Mouse (Mus musculus) heart, adult 8-10 months (tissue): ENCODE measurements at regions not wholly inside any gene's neighbourhood (a gene's known extent, or its start where the extent isn't known, plus 50 kb on each side); places are given as distances from the start of the nearest gene placed in this dataset.
A peak's percentile ranks its signal among the peaks of the same experiment; 100 is the strongest.
"Not testable (repeated sequence)": the region's sequence is repeated elsewhere in the genome, so short reads cannot be mapped to it uniquely, and the experiment has no call there.

Source experiments
- DNase-seq: peaks from one replicate; pipeline ENCODE4 v3.0.0; 2022; ENCODE audit warnings: low spot score

DNA sequence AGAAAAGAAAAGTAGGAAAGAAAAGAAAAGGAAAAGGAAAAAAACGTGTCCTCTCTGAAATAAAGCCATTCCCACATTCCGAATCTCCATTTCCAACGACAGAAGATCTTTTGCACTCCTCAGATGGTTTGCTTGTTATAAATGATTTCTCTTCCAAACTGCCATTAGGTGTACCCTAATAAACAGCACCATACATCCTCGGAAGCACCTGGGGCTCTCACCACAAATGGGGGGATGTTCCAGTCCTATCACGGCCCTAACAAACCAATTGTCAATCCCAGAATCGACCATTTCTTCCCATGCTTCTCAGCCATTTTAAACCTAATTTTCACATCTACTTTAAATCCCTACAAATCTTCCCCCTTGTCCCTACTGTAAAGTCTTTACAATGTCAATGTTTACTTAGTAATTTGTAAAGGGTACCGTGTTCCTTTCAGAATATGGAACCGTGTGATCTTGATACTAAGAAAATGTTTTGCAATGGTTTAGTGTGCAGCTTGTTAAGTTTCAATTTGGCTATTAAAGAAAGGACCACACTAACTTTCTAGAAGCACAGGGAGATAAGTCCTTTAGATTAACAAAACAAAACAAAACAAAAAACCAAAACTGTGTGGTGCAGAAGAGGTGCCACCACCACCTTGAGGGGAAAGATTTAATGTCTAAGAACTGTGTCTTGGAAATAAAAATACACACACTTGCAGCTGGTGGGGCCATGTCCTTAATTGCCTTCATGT, 66.6 kb upstream of the Chd2 start:
- no peak for DNase-seq

GRCm38 (mm10) chr7:73607450-73608005, 65.9 kb upstream of the Chd2 start:
- no peak for DNase-seq

GRCm38 (mm10) chr7:73606677-73607449, 65.2 kb upstream of the Chd2 start:
- DNase-seq: peak; percentile 94

GRCm38 (mm10) chr7:73604597-73604996, 63.0 kb upstream of the Chd2 start:
- DNase-seq: no peak

GRCm38 (mm10) chr7:73602815-73603551, 61.4 kb upstream of the Chd2 start:
- DNase-seq: no peak

DNA sequence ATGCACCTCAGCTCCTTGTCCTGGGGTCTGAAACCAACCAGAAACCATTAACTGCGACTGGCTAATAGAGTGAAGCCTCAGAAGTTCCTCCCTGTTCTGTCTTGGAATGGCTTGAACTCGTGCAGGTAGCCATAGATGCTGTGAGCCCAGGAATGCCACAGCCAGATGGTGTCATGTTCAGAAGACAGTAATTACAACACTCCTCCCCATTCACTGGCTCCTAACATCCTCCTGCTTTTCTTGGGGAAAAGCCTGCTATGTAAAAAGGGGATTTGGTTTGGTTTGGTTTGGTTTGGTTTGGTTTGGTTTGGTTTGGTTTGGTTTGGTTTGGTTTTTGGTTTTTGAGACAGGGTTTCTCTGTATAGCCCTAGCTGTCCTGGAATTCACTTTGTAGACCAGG, 59.7 kb upstream of the Chd2 start:
- no peak for DNase-seq

DNA sequence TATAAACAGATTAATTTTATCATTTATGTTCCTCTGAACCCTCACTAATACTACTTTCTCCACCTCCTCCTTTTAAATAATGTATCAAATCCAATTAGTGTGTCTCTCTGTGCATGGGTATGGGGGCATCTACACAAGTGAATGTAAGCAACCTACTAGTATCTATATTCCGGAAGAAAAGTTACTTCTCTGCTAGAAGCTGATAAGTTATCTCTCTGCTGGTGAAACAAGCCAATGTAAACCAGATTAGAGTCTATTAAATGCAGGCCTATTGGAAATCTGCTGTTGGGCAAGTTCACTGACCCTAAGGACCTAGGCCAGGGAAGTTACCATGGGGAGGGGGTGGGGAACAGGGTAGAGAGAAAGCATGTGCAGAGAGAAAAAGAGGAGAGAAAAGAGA, 59.1 kb upstream of the Chd2 start:
- no peak for DNase-seq

GRCm38 (mm10) chr7:73600003-73600385, 58.4 kb upstream of the Chd2 start:
- DNase-seq: not testable (repeated sequence)

DNA sequence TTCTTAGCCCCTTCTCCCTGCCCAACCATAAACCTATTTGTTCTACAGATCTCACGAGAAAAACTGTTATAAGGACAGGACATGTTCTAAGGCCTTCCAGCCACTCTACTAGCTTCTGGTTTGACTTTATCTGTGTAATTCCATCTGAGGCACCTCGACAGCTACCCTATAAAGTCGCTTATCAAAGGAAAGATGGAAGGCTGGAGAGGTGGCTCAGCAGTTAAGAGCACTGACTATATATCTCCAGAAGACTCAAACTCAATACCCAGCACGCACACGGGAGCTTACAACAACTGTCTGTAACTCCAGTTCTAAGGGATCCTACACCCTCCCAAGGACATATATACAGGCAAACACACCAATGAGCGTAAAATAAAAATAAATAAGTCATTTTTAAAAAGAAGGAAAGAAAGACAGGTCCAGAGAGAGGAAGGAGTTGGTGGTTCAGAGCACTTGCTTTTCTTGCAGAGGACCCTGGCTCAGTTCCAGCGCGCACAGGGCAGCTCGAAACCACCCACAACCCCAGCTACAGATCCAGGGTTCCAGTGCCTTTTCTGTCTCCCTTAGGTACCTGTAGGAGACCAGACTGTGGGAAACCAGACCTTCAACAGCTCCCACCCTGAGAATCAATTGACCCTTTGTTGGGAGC, 57.8 kb upstream of the Chd2 start:
- no peak for DNase-seq

GRCm38 (mm10) chr7:73597968-73598367, 56.3 kb upstream of the Chd2 start:
- no peak for DNase-seq

- no peak for DNase-seq
Measured at GRCm38 (mm10) chr7:73596866-73597840, 55.5 kb upstream of the Chd2 start.

DNA sequence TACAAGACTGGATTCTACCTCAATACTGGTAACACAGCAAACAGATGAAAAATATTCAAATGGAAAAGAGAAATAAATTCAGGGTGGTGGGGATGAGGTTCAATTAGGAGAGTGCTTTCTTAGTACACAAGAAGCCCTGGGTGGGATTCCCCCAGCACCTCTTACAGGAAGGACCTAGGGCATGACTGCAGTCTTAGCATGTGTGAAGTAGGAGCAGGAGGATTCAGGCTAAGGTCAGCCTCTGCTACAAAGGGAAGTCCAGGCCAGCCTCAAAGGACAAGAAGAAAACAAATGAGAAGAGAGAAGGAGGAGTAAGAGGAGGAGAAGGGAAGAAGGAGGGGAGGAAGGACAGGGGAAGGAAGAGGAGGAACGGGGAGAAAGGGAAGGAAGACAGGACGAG, 54.8 kb upstream of the Chd2 start:
- no peak for DNase-seq

DNA sequence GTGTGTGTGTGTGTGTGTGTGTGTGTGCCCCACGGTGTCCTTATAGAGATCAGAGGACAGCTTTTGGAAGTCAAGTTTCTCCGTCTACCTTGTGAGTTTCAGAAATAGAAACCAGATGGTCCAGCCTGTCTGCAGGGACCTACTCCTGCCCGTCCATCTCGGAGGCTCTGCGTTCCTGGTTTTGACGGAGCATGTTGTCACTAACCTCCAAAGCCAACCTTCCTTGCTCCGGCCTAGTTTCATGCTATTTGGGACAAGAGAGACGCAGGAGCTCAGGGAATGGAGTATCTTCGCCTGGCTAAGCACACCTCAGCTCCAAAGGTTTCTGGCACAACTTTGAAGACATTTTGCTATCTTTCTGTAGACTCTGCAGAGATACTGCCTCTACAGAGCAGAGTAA, 54.2 kb upstream of the Chd2 start:
- DNase-seq: no peak

GRCm38 (mm10) chr7:73595140-73595825, 53.7 kb upstream of the Chd2 start:
- peak; percentile 96 for DNase-seq

DNA sequence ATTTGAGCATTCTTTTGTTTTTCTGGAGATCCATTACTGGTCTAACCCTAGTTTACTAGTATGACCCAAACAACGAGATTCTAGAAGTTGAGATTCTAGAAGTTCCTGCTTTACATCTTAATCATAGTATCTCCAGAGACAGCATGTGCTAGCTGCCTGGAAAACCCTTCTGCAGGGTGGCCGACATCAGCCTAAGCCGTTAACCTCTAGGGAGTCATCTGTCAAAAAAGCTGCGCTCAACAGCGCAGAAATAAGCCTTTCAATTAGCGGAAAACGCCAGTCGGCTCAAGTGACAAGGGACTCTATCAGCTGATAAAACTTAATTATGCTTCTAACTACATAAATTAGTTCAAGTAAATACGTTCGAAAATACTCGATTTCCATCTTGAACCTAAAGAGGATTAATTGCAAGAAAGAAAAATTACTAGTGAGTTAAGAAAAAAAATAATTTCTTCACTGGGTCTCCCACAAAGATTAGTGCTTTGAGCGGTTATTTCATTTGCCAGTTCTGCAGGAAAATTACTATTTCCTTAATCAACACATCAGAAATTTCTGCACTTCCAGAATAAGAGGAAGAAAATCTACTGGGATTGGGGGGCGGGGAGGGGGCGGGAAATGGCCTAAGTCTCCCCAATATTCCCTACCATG, 53.0 kb upstream of the Chd2 start:
- peak; percentile 73 for DNase-seq

DNA sequence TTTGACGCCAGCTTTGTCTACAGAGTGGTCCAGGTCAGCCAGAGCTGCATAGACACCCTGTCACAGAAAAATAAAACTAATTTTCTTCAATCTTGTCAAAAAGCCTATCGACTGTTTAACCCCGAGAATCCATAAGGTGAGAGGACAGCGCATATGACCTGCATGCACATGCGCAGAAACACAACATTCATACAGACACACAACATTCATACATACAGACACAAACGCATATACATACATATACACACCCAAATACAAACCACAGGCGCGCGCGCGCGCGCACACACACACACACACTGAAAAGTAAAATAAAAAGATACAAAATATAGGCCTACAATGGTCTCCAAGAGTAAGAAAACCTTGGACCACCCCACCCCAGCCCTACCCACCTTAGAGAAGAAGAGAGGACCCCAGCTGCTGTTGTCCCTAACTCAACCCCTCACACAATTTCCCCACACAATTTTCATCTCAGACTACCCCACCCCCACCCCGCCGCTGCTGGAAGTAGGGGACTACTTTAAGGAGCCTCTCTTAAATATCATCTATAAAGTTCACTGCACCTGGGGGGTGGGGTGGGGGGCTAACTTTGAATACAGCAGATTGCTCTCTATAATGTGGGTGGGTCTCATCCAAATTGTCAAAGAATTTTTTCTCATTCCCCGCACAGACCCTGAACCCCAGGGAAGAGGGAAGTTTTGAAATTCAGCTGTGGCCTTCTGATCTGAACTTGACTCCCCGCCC, 52.2 kb upstream of the Chd2 start:
- DNase-seq: no peak

DNA sequence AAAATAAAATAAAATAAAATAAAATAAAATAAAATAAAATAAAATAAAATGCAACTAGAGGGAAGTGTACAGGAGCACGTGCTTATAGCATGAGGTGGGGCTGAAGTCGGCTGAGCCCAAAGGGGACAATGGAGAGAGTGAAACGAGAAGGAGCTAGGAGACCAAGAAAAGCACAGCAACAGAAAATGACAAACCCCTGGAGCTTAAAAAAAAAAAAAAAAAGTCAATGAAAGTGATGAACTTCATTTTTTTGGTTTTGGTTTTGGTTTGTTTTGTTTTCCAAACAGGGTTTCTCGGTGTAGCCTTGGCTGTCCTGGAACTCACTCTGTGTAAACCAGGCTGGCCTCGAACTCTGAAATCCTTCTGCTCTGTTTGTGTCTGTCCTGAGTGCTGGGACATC, 51.2 kb upstream of the Chd2 start:
- no peak for DNase-seq
